Mouse (Mus musculus): Measurements from ENCODE around the gene Dnajb3.
"Not testable (repeated sequence)": the region's sequence is repeated elsewhere in the genome, so short reads cannot be mapped to it uniquely, and the experiment has no call there.

Gene Dnajb3

GRCm38 (mm10) chr1:88215466-88216380 is 10.1 kb upstream of the Dnajb3 start:
- no peak for DNase-seq

- no peak for DNase-seq
Observed at GRCm38 (mm10) chr1:88214462-88214952, 8.9 kb upstream of the Dnajb3 start.

GRCm38 (mm10) chr1:88213766-88214461 is 8.3 kb upstream of the Dnajb3 start:
- no peak for DNase-seq

GRCm38 (mm10) chr1:88213061-88213460 is 7.5 kb upstream of the Dnajb3 start:
- no peak for DNase-seq

- DNase-seq: no peak
Observed at GRCm38 (mm10) chr1:88212341-88213045, 6.9 kb upstream of the Dnajb3 start.

- no peak for DNase-seq
Observed at GRCm38 (mm10) chr1:88211812-88212211, 6.2 kb upstream of the Dnajb3 start, which contains the start of gene Ugt1a1. Ugt1a1 (plus strand) TSS chr1:88211959.

GRCm38 (mm10) chr1:88206843-88207479 is 1.4 kb upstream of the Dnajb3 start:
- DNase-seq: no peak

GRCm38 (mm10) chr1:88200456-88200855 is 5.1 kb downstream of the Dnajb3 start, which contains the start of gene Ugt1a2:
Ugt1a2 (plus strand) TSS chr1:88200601.
- DNase-seq: peak in 1 of 2 experiments; percentile 33

- DNase-seq: no peak
Observed at GRCm38 (mm10) chr1:88199996-88200395, 5.6 kb downstream of the Dnajb3 start.

- DNase-seq: no peak
Observed at GRCm38 (mm10) chr1:88197443-88197842, 8.1 kb downstream of the Dnajb3 start.

GRCm38 (mm10) chr1:88195687-88196086 is 9.9 kb downstream of the Dnajb3 start:
- peak in 1 of 2 experiments; percentile 47 for DNase-seq

GRCm38 (mm10) chr1:88192136-88192535 is 13.4 kb downstream of the Dnajb3 start:
- DNase-seq: no peak

- no peak for DNase-seq
Observed at GRCm38 (mm10) chr1:88186325-88186935, 19.2 kb downstream of the Dnajb3 start.

- DNase-seq: no peak
Observed at GRCm38 (mm10) chr1:88179657-88180056, 25.9 kb downstream of the Dnajb3 start.

GRCm38 (mm10) chr1:88172190-88172589 is 33.4 kb downstream of the Dnajb3 start:
- DNase-seq: not testable (repeated sequence)

- no peak for DNase-seq
Observed at GRCm38 (mm10) chr1:88165711-88166110, 39.9 kb downstream of the Dnajb3 start, which contains the start of gene Ugt1a5. Ugt1a5 (plus strand) TSS chr1:88166012.

GRCm38 (mm10) chr1:88158430-88158829 is 47.2 kb downstream of the Dnajb3 start:
- DNase-seq: no peak
